Mouse (Mus musculus) spleen, postnatal 10 days (tissue): ENCODE measurements around the gene Gm9602.
"Not testable (repeated sequence)": the region's sequence is repeated elsewhere in the genome, so short reads cannot be mapped to it uniquely, and the experiment has no call there.

Experiments
- DNase-seq, 2 experiments: peaks; one replicate each; pipeline ENCODE4 v3.0.0; 2021 to 2022; ENCODE audit warnings: low spot score in 2 of 2

The Gm9602 gene

GRCm38 (mm10) chr14:4776037-4776436 is at the start of gene Gm9602:
Gene Gm9602, plus strand, starts transcription at chr14:4776337.
- DNase-seq = not testable (repeated sequence)

GRCm38 (mm10) chr14:4806421-4806820 is 30.3 kb downstream of the Gm9602 start:
- DNase-seq = not testable (repeated sequence)

GRCm38 (mm10) chr14:4821950-4822349 is 45.8 kb downstream of the Gm9602 start:
- not testable (repeated sequence) for DNase-seq
